Mouse (Mus musculus) hindbrain, embryonic 16.5 days (tissue): ENCODE measurements around the gene Olfr195. TPM values are rescaled to one million over a fixed set of nuclear protein-coding genes. Genes with fewer than 3 reads are reported as not detected.

Experiments
- polyA plus RNA-seq: library from polyadenylated mRNA; unstranded; fragments of >200 nt; fragmentation: Nextera tagmentation; extraction: Ambion mirVana; gene quantifications from 2 replicates; pipeline ENCODE4 v1.2.1, GENCODE M21; 2015

Gene Olfr195
- polyA plus RNA-seq, 1 experiment from 2014 or later = not detected

Other genes with a start within 250 kb of the Olfr195 start
- not detected in 2 replicates for gene Olfr181, start 218.3 kb upstream of the Olfr195 start, polyA plus RNA-seq
- gene Olfr180, start 217.7 kb upstream of the Olfr195 start, polyA plus RNA-seq = not detected in 2 replicates
- not detected in 2 replicates for gene Olfr183, start 151.7 kb upstream of the Olfr195 start, polyA plus RNA-seq
- gene Olfr186, start 116.8 kb upstream of the Olfr195 start, polyA plus RNA-seq = not detected in 2 replicates
- not detected in 2 replicates for gene Olfr187, start 107.3 kb upstream of the Olfr195 start, polyA plus RNA-seq
- gene Olfr190, start 69.0 kb upstream of the Olfr195 start, polyA plus RNA-seq = not detected in 2 replicates
- gene Olfr191, start 57.2 kb upstream of the Olfr195 start, polyA plus RNA-seq = not detected in 2 replicates
- not detected in 2 replicates for gene Olfr193, start 35.2 kb upstream of the Olfr195 start, polyA plus RNA-seq
- not detected in 2 replicates for gene Olfr194, start 26.0 kb upstream of the Olfr195 start, polyA plus RNA-seq
- not detected in 2 replicates for gene Olfr196, start 23.4 kb downstream of the Olfr195 start, polyA plus RNA-seq
- gene Olfr198, start 56.5 kb downstream of the Olfr195 start, polyA plus RNA-seq = not detected in 2 replicates
- not detected in 2 replicates for gene Olfr199, start 72.7 kb downstream of the Olfr195 start, polyA plus RNA-seq
- gene Olfr201, start 125.6 kb downstream of the Olfr195 start, polyA plus RNA-seq = not detected in 2 replicates
- gene Olfr202, start 139.7 kb downstream of the Olfr195 start, polyA plus RNA-seq = not detected in 2 replicates
- not detected in 2 replicates for gene Olfr203, start 151.8 kb downstream of the Olfr195 start, polyA plus RNA-seq
- gene Olfr204, start 171.2 kb downstream of the Olfr195 start, polyA plus RNA-seq = not detected in 2 replicates
- gene Olfr205, start 184.1 kb downstream of the Olfr195 start, polyA plus RNA-seq = not detected in 2 replicates
- gene Olfr206, start 202.2 kb downstream of the Olfr195 start, polyA plus RNA-seq = not detected in 2 replicates
- not detected in 2 replicates for gene Olfr209, start 216.9 kb downstream of the Olfr195 start, polyA plus RNA-seq